Mouse (Mus musculus): ENCODE data around the gene Adgra1. TPM values are rescaled to one million over a fixed set of nuclear protein-coding genes. Genes with fewer than 3 reads are reported as not detected.

Gene Adgra1
- polyA plus RNA-seq, 1 experiment: 0.17 TPM

GRCm38 (mm10) chr7:139918262-139918661 lies 84.3 kb downstream of the Adgra1 start:
- no peak overlapping the region for H3K27ac ChIP-seq (ENCODE audit: insufficient read depth, low read depth, low read length)
- WGBS: 73% methylated on average over 4 of the region's 4 CpGs
- no peak for DNase-seq
- no peak overlapping the region for H3K4me3 ChIP-seq (ENCODE audit: insufficient read depth, low read depth, low read length)
- no peaks in the 10 kb centered on the region for H3K36me3 ChIP-seq (ENCODE audit: control insufficient read depth, insufficient read depth, low read length)
- H3K27me3 ChIP-seq (replicated peaks; ENCODE audit: control insufficient read depth, insufficient read depth, low read length): no peaks in the 10 kb centered on the region
- TF ChIP-seq POLR2A (IDR thresholded peaks at IDR 0.05; ENCODE audit: low read depth, low read length) (no peak), CTCF (conservative IDR thresholded peaks at IDR 0.05; ENCODE audit: insufficient read depth, insufficient read length, low read depth, low read length) (no peak)
- H3K4me1 ChIP-seq (ENCODE audit: control insufficient read depth, insufficient read depth, low read length): no peaks in the 10 kb centered on the region

Other genes with a start within 250 kb of the Adgra1 start
- 0.24 and 0.25 TPM in 2 replicates for gene Cfap46, start 150.4 kb upstream of the Adgra1 start, polyA plus RNA-seq (2012; rRNA removed)
- gene Kndc1, start 60.5 kb downstream of the Adgra1 start, polyA plus RNA-seq (2012; rRNA removed): 0.02 TPM in 1 of 2 replicates, not detected in the other
- 0.13 TPM in 1 of 2 replicates, not detected in the other for gene Utf1, start 109.6 kb downstream of the Adgra1 start, polyA plus RNA-seq (2012; rRNA removed)
- gene 6430531B16Rik, start 144.6 kb downstream of the Adgra1 start, polyA plus RNA-seq (2012; rRNA removed): 0.13 and 0.29 TPM in 2 replicates
- 1.8 and 2.2 TPM in 2 replicates for gene Adam8, start 158.4 kb downstream of the Adgra1 start, polyA plus RNA-seq (2012; rRNA removed)
- gene Zfp511, start 202.2 kb downstream of the Adgra1 start, polyA plus RNA-seq (2012; rRNA removed): 28.6 and 43.3 TPM in 2 replicates
- 19.9 and 20.0 TPM in 2 replicates for gene Tubgcp2, start 202.5 kb downstream of the Adgra1 start, polyA plus RNA-seq (2012; rRNA removed)
- gene Msx3, start 214.9 kb downstream of the Adgra1 start, polyA plus RNA-seq (2012; rRNA removed): not detected in 2 replicates
- gene Caly, start 248.4 kb downstream of the Adgra1 start, polyA plus RNA-seq (2012; rRNA removed): 0.16 and 0.52 TPM in 2 replicates